Comparison of ENCODE assay signal across 29 mouse cellular contexts in genomic region chr9:30573294-30573693, GRCm38 (mm10).
DNase-seq lines count a peak whose midpoint lies in the region; ATAC-seq lines count a peak whose summit lies in the region.
"Had no signal": no experiment of that assay in that cellular context is flagged by ENCODE, and none has a peak within 500 bp of the region (broad histone marks: within the 10 kb centered on the region; RNA-seq: fewer than 3 reads in every experiment).

No protein-coding gene starts in this region.

- peak; percentile 52 for DNase-seq in heart, adult 11 months
- no peak for DNase-seq in heart, adult 9 months (ENCODE audit: low spot score in 2 of 2)
- DNase-seq in lung, postnatal 36 days = no peak
- DNase-seq in ES-CJ7 (ENCODE audit: low read depth, low spot score) = peak; percentile 21
- no peak for DNase-seq in limb, embryonic 10.5 days (ENCODE audit: low spot score)
- DNase-seq in left cerebral cortex, adult 9 months (ENCODE audit: low spot score in 2 of 2) = no peak
- no peak for DNase-seq in layer of hippocampus, adult 9-11 months
- DNase-seq: adrenal gland, postnatal 10 days; cerebellum, adult 9-10 months; cerebellum, postnatal 36 days; forebrain, postnatal 0 days; gastrocnemius, postnatal 10 days; heart, postnatal 14 days; kidney, adult 2 months; kidney, postnatal 36 days; left cerebral cortex, postnatal 4 days; lung, postnatal 14 days; right cerebral cortex, adult 18-20 months; thymus, postnatal 14 days had no signal

- no peak for ATAC-seq in lung, embryonic 15.5 days (ENCODE audit: borderline replicate concordance, extremely low read depth, low FRiP score, low TSS enrichment)
- ATAC-seq: forebrain, postnatal 0 days; hindbrain, postnatal 0 days; intestine, embryonic 15.5 days; midbrain, embryonic 15.5 days had no signal

- H3K4me3 ChIP-seq in lung, embryonic 15.5 days = no peak overlapping the region
- no peak overlapping the region for H3K4me3 ChIP-seq in limb, embryonic 10.5 days
- H3K4me3 ChIP-seq: embryonic facial prominence, embryonic 12.5 days; forebrain, embryonic 12.5 days; heart, embryonic 10.5 days; intestine, embryonic 15.5 days; layer of hippocampus, adult 2 months; liver, embryonic 15.5 days; midbrain, embryonic 10.5 days; midbrain, embryonic 15.5 days had no signal

- H3K4me1 ChIP-seq in lung, embryonic 15.5 days = peaks cover 12% of the 10 kb centered on the region
- peaks cover 3% of the 10 kb centered on the region for H3K4me1 ChIP-seq in limb, embryonic 10.5 days
- H3K4me1 ChIP-seq: intestine, embryonic 15.5 days; liver, embryonic 15.5 days had no signal

- no peak overlapping the region for H3K9ac ChIP-seq in lung, embryonic 15.5 days
- H3K9ac ChIP-seq: embryonic facial prominence, embryonic 12.5 days; forebrain, embryonic 12.5 days; forebrain, postnatal 0 days; intestine, embryonic 15.5 days; liver, embryonic 15.5 days; midbrain, embryonic 15.5 days had no signal

- peak overlapping the region; percentile 35; the same call in 1 of the 2 replicates for H3K27ac ChIP-seq in lung, embryonic 15.5 days
- H3K27ac ChIP-seq in limb, embryonic 10.5 days = 0 out of 2 replicates have a peak overlapping the region, but pooled peaks have one; percentile 53
- H3K27ac ChIP-seq: embryonic facial prominence, embryonic 12.5 days; forebrain, embryonic 12.5 days; heart, embryonic 10.5 days; hindbrain, postnatal 0 days; intestine, embryonic 15.5 days; layer of hippocampus, adult 2 months; liver, embryonic 15.5 days; midbrain, embryonic 10.5 days; midbrain, embryonic 15.5 days had no signal

- H3K4me2 ChIP-seq in lung, embryonic 15.5 days = no peak overlapping the region
- H3K4me2 ChIP-seq: embryonic facial prominence, embryonic 12.5 days; forebrain, embryonic 12.5 days; intestine, embryonic 15.5 days; liver, embryonic 15.5 days; midbrain, embryonic 15.5 days had no signal

- H3K36me3 ChIP-seq in lung, embryonic 15.5 days = no peaks in the 10 kb centered on the region
- H3K36me3 ChIP-seq in limb, embryonic 10.5 days = no peaks in the 10 kb centered on the region
- H3K36me3 ChIP-seq: embryonic facial prominence, embryonic 12.5 days; forebrain, embryonic 12.5 days; heart, embryonic 10.5 days; intestine, embryonic 15.5 days; liver, embryonic 15.5 days; midbrain, embryonic 10.5 days; midbrain, embryonic 15.5 days had no signal

- H3K9me3 ChIP-seq in lung, embryonic 15.5 days = no peaks in the 10 kb centered on the region
- no peaks in the 10 kb centered on the region for H3K9me3 ChIP-seq in limb, embryonic 10.5 days (replicated peaks)
- H3K9me3 ChIP-seq: embryonic facial prominence, embryonic 12.5 days; forebrain, embryonic 12.5 days; heart, embryonic 10.5 days; intestine, embryonic 15.5 days; liver, embryonic 15.5 days; midbrain, embryonic 10.5 days; midbrain, embryonic 15.5 days had no signal

- WGBS in lung, embryonic 15.5 days = 54% methylated on average over 1 of the region's 1 CpGs
- WGBS in limb, embryonic 10.5 days = 41% methylated on average over 1 of the region's 1 CpGs

- H3K27me3 ChIP-seq in lung, embryonic 15.5 days = no peaks in the 10 kb centered on the region
- no peaks in the 10 kb centered on the region for H3K27me3 ChIP-seq in limb, embryonic 10.5 days (ENCODE audit: low read depth, poor library complexity, severe bottlenecking)
- H3K27me3 ChIP-seq: embryonic facial prominence, embryonic 12.5 days; forebrain, embryonic 12.5 days; intestine, embryonic 15.5 days; liver, embryonic 15.5 days; midbrain, embryonic 15.5 days had no signal

Comparison
In these comparisons a context has a peak if more than half of its experiments do, and no peak if none do; other contexts are left out.
1. DNase-seq: peak in heart, adult 11 months (single experiment) and ES-CJ7 (single experiment); none in heart, adult 9 months (0 of 2), lung, postnatal 36 days (single experiment), limb, embryonic 10.5 days (single experiment), left cerebral cortex, adult 9 months (0 of 2) and layer of hippocampus, adult 9-11 months (single experiment).